ENCODE assay signal across 24 mouse cellular contexts in the genomic region with DNA sequence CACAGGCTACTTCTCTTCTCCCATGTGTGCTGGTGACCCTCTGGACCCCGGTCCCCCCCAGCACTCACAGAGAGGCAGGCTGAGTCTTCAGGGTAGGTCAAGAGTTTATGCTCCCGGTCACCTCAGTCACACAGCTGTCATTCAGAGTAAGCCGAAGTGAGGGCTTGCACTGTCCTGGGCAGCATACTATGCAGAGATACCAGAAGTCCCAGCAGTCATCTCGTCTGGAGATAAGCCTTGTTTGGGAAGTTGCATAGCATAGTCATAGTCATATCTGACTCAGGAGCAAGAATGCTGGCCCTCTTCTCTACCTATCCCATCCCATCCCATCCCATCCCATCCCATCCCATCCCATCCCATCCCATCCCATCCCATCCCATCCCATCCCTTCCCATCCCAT.
DNase-seq lines count a peak whose midpoint lies in the region; ATAC-seq lines count a peak whose summit lies in the region.
"Had no signal": no experiment of that assay in that cellular context is flagged by ENCODE, and none has a peak within 500 bp of the region (broad histone marks: within the 10 kb centered on the region; RNA-seq: fewer than 3 reads in every experiment).

No protein-coding gene starts in this region.

- H3K9ac ChIP-seq in heart, embryonic 13.5 days, result no peak overlapping the region
- H3K9ac ChIP-seq in liver, embryonic 15.5 days, result no peak overlapping the region
- H3K9ac ChIP-seq: embryonic facial prominence, embryonic 13.5 days; forebrain, embryonic 12.5 days; forebrain, embryonic 15.5 days; hindbrain, embryonic 13.5 days had no signal

- DNase-seq in heart, postnatal 14 days, result no peak
- no peak for DNase-seq in ovary, postnatal 36 days (ENCODE audit: low spot score)
- DNase-seq: adrenal gland, adult 2 months; adrenal gland, postnatal 14 days; cerebellum, adult 11-12 months; cerebellum, adult 8-10 months; cerebellum, postnatal 10 days; cerebellum, postnatal 36 days; embryo, embryonic 11 days had no signal

- peaks cover 30% of the 10 kb centered on the region for H3K4me1 ChIP-seq in heart, embryonic 13.5 days
- H3K4me1 ChIP-seq in megakaryocyte, embryonic 14.5 days, result peaks cover 97% of the 10 kb centered on the region
- H3K4me1 ChIP-seq in liver, embryonic 15.5 days (replicated peaks), result peaks cover 79% of the 10 kb centered on the region
- H3K4me1 ChIP-seq: forebrain, embryonic 12.5 days had no signal

- WGBS in heart, embryonic 13.5 days, result 53% methylated on average over 4 of the region's 4 CpGs
- 43% methylated on average over 4 of the region's 4 CpGs for WGBS in liver, embryonic 15.5 days (ENCODE audit: insufficient replicate concordance)

- no peaks in the 10 kb centered on the region for H3K9me3 ChIP-seq in heart, embryonic 13.5 days
- H3K9me3 ChIP-seq in megakaryocyte, embryonic 14.5 days, result no peaks in the 10 kb centered on the region
- no peaks in the 10 kb centered on the region for H3K9me3 ChIP-seq in liver, embryonic 15.5 days (replicated peaks)
- H3K9me3 ChIP-seq: embryonic facial prominence, embryonic 10.5 days; embryonic facial prominence, embryonic 13.5 days; forebrain, embryonic 12.5 days; forebrain, embryonic 15.5 days; hindbrain, embryonic 10.5 days; hindbrain, embryonic 13.5 days had no signal

- no peaks in the 10 kb centered on the region for H3K36me3 ChIP-seq in heart, embryonic 13.5 days
- peaks cover 37% of the 10 kb centered on the region for H3K36me3 ChIP-seq in megakaryocyte, embryonic 14.5 days (replicated peaks; ENCODE audit: low read length)
- no peaks in the 10 kb centered on the region for H3K36me3 ChIP-seq in liver, embryonic 15.5 days (replicated peaks)
- H3K36me3 ChIP-seq: embryonic facial prominence, embryonic 10.5 days; embryonic facial prominence, embryonic 13.5 days; forebrain, embryonic 12.5 days; forebrain, embryonic 15.5 days; hindbrain, embryonic 10.5 days; hindbrain, embryonic 13.5 days had no signal

- intact Hi-C loops in heart, postnatal 14 days (cut with DNase I), result no loop called here

- no peak overlapping the region for H3K4me3 ChIP-seq in heart, embryonic 13.5 days
- peak overlapping the region; percentile 24 for H3K4me3 ChIP-seq in megakaryocyte, embryonic 14.5 days (replicated peaks)
- no peak overlapping the region for H3K4me3 ChIP-seq in liver, embryonic 15.5 days (replicated peaks)
- H3K4me3 ChIP-seq: embryonic facial prominence, embryonic 10.5 days; embryonic facial prominence, embryonic 13.5 days; erythroblast, embryonic 14.5 days; forebrain, embryonic 12.5 days; forebrain, embryonic 15.5 days; heart, adult 2 months; hindbrain, embryonic 10.5 days; hindbrain, embryonic 13.5 days had no signal

- H3K4me2 ChIP-seq in heart, embryonic 13.5 days, result no peak overlapping the region
- no peak overlapping the region for H3K4me2 ChIP-seq in liver, embryonic 15.5 days
- H3K4me2 ChIP-seq: embryonic facial prominence, embryonic 13.5 days; forebrain, embryonic 12.5 days; forebrain, embryonic 15.5 days; heart, embryonic 11.5 days; hindbrain, embryonic 13.5 days had no signal

- peak overlapping the region; percentile 28; the same call in 1 of the 2 replicates for H3K27ac ChIP-seq in heart, embryonic 13.5 days (replicated peaks)
- H3K27ac ChIP-seq in liver, embryonic 15.5 days (replicated peaks), result no peak overlapping the region
- H3K27ac ChIP-seq: embryonic facial prominence, embryonic 10.5 days; embryonic facial prominence, embryonic 13.5 days; forebrain, embryonic 12.5 days; forebrain, embryonic 15.5 days; heart, adult 2 months; hindbrain, embryonic 10.5 days; hindbrain, embryonic 13.5 days had no signal

- H3K27me3 ChIP-seq in heart, embryonic 13.5 days (replicated peaks), result no peaks in the 10 kb centered on the region
- H3K27me3 ChIP-seq in megakaryocyte, embryonic 14.5 days (replicated peaks), result no peaks in the 10 kb centered on the region
- no peaks in the 10 kb centered on the region for H3K27me3 ChIP-seq in liver, embryonic 15.5 days
- H3K27me3 ChIP-seq: embryonic facial prominence, embryonic 13.5 days; forebrain, embryonic 12.5 days; forebrain, embryonic 15.5 days; hindbrain, embryonic 13.5 days had no signal

- ATAC-seq in heart, embryonic 13.5 days (ENCODE audit: extremely low read depth, insufficient number of reproducible peaks, low FRiP score, low TSS enrichment), result no peak
- no peak for ATAC-seq in megakaryocyte, adult 5-6 weeks (ENCODE audit: poor library complexity, severe bottlenecking)
- ATAC-seq in liver, embryonic 15.5 days (ENCODE audit: insufficient read depth), result peak; percentile 50; the same call in 1 of the 2 replicates
- ATAC-seq: CD4-positive, CD25-positive, alpha-beta regulatory T cell, adult 4 months; forebrain, embryonic 15.5 days; hindbrain, embryonic 16.5 days had no signal
